Mouse (Mus musculus) ES-Bruce4 (cell line): Measurements from ENCODE around the gene Rpl12. TPM values are rescaled to one million over a fixed set of nuclear protein-coding genes. Genes with fewer than 3 reads are reported as not detected.

Experiments
- H3K27ac ChIP-seq: 2 replicates; pipeline ENCODE4 v1.5.1; 2012; ENCODE audit warnings: low read length, inconsistent platforms; ENCODE audit not compliant: insufficient read depth
- H3K27me3 ChIP-seq: 2 replicates; pipeline ENCODE4 v1.6.1; 2012; ENCODE audit warnings: mild to moderate bottlenecking, low read length, inconsistent platforms; ENCODE audit not compliant: control insufficient read depth, poor library complexity, insufficient read depth, severe bottlenecking
- H3K36me3 ChIP-seq: 2 replicates; pipeline ENCODE4 v1.6.1; 2012; ENCODE audit warnings: inconsistent platforms, mild to moderate bottlenecking, low read length, moderate library complexity; ENCODE audit not compliant: control insufficient read depth, poor library complexity, insufficient read depth, severe bottlenecking
- H3K4me1 ChIP-seq: one replicate; pipeline ENCODE4 v1.8.1; 2011; ENCODE audit warnings: low read length; ENCODE audit not compliant: control insufficient read depth, insufficient read depth
- H3K4me3 ChIP-seq: 2 replicates; pipeline ENCODE4 v1.5.1; 2011; ENCODE audit warnings: low read depth, mild to moderate bottlenecking, low read length
- H3K9ac ChIP-seq: 2 replicates; pipeline ENCODE4 v1.6.1; 2012; ENCODE audit warnings: low read depth, mild to moderate bottlenecking, inconsistent platforms; ENCODE audit not compliant: poor library complexity, severe bottlenecking
- H3K9me3 ChIP-seq: replicated peaks from 2 replicates; pipeline ENCODE4 v1.6.1; 2012; ENCODE audit warnings: mild to moderate bottlenecking, low read length, inconsistent platforms; ENCODE audit not compliant: control insufficient read depth, poor library complexity, insufficient read depth, severe bottlenecking
- CTCF ChIP-seq: IDR thresholded peaks from one replicate; pipeline ENCODE4 v1.8.1; 2011; ENCODE audit warnings: low read depth, low read length
- EP300 ChIP-seq: IDR thresholded peaks from 2 replicates; pipeline ENCODE4 v1.6.1; 2011; ENCODE audit warnings: low read depth, low read length; ENCODE audit not compliant: insufficient read depth
- POLR2A ChIP-seq: IDR thresholded peaks from one replicate; pipeline ENCODE4 v1.8.1; 2011; ENCODE audit warnings: low read length; ENCODE audit not compliant: insufficient read depth
- polyA plus RNA-seq: library from polyadenylated mRNA; stranded (reverse); fragments of >200 nt; gene quantifications from 2 replicates; pipeline ENCODE4 v1.2.4, GENCODE M21; 2011; ENCODE audit warnings: low read depth; ENCODE audit not compliant: missing spikeins, insufficient read depth, insufficient read length

The Rpl12 gene
- 114 and 117 TPM in 2 replicates for polyA plus RNA-seq

GRCm38 (mm10) chr2:32961192-32961995 is at the start of gene Rpl12, which contains the start of gene Lrsam1:
Rpl12 (plus strand) TSS chr2:32961559.
Lrsam1 (minus strand) TSS chr2:32961614.
- peak; percentile 88 for TF ChIP-seq POLR2A
- peak; percentile 62; the same call in 1 of the 2 replicates for TF ChIP-seq EP300
- TF ChIP-seq CTCF = no peak
- Histone ChIP-seq H3K36me3 (peaks cover 34% of the 10 kb centered on the region), H3K27ac (peak within 1 kb of the TSS; percentile 73), H3K27me3 (no peaks in the 10 kb centered on the region), H3K9me3 (no peaks in the 10 kb centered on the region), H3K9ac (peak within 1 kb of the TSS; percentile 93), H3K4me1 (no peaks in the 10 kb centered on the region), H3K4me3 (peak within 1 kb of the TSS; percentile 89)

DNA sequence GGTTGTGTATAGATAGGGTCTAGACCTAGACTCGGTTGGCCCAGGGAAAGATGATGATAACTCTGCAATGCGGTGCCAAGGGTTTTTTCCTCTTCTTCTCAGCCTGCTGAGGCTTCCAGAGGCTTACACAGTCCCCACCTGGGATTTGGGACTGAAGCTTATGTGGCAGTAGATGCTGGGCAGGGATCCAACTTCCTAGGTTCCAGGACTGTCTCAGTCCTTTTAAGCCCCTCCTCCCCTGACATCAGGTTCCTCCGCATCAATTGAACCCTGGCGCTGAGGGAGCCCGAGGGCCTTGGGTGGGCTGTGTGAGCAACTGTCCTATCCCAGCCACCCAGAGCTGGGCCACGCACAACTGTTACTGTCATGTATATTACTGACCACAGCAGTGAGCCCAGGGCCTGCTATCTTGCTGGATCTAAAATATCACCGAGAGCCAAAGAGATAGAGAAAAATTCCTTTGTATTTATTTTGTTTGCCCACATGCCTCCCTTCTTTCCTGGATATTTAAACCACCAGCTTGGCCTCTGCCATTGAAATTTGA is 49.6 kb upstream of the Rpl12 start:
- Histone ChIP-seq H3K27me3 (no peaks in the 10 kb centered on the region), H3K9me3 (no peaks in the 10 kb centered on the region), H3K4me1 (peaks cover 20% of the 10 kb centered on the region), H3K27ac (0 out of 2 replicates have a peak overlapping the region, but pooled peaks have one; percentile 14), H3K4me3 (no peak overlapping the region), H3K9ac (no peak overlapping the region), H3K36me3 (no peaks in the 10 kb centered on the region)
- TF ChIP-seq CTCF (no peak), EP300 (no peak), POLR2A (no peak)

DNA sequence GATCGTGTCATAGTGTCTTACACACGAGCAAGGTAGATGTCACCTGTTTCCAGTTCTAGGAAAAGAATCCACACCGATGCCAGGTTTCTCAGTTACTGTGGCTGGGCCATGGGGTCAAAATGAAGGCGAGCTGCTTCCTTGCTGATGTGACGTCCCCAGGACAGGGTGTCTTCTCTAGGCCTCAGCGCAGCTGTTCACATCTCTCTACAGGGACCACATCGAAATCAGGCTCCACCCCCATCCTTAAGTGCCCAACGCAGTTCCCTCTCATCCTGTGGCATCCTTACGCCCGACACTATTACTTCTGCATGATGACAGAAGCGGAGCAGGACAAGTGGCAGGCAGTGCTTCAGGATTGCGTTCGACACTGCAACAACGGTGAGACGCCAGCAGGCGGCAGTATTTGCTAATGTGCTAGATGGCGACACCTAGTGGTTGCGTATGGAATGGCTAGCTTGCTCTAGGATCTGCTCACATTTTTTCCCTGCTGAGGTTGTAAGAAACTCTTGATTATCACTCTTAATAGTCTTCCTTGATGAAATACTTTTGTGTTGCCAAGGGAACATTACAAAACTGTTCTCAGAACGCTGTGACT is 49.1 kb upstream of the Rpl12 start:
- no peak overlapping the region for H3K4me3 ChIP-seq
- H3K27me3 ChIP-seq = no peaks in the 10 kb centered on the region
- no peaks in the 10 kb centered on the region for H3K9me3 ChIP-seq
- peaks cover 15% of the 10 kb centered on the region for H3K4me1 ChIP-seq
- no peaks in the 10 kb centered on the region for H3K36me3 ChIP-seq
- TF ChIP-seq CTCF = peak; percentile 100
- TF ChIP-seq EP300 = no peak
- no peak for TF ChIP-seq POLR2A
- H3K9ac ChIP-seq = no peak overlapping the region
- 0 out of 2 replicates have a peak overlapping the region, but pooled peaks have one; percentile 14 for H3K27ac ChIP-seq

GRCm38 (mm10) chr2:32914362-32914761 is 47.0 kb upstream of the Rpl12 start:
- Histone ChIP-seq H3K36me3 (no peaks in the 10 kb centered on the region), H3K4me1 (peaks cover 7% of the 10 kb centered on the region), H3K27me3 (no peaks in the 10 kb centered on the region), H3K9me3 (no peaks in the 10 kb centered on the region), H3K4me3 (no peak overlapping the region), H3K27ac (no peak overlapping the region), H3K9ac (no peak overlapping the region)
- TF ChIP-seq POLR2A = no peak

DNA sequence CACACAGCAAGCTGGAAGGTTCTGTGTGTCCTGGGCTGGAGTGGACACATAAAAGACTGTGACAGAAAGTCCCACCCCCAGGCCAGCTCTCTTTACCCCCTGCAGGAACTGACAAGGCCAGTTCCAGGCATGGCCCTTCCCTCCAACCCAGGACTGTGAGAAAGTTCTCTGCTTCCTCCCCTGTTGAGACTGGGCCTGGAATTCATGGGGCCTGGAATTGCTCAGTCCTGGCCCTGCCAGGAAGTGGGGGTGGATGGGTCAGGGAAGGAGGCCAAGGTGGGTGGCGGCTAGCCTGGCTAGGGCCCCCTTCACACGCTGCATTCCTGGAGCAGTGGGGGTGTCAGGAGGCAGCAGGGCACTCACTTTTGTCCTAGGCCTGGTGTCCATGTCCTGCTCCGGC is 46.5 kb upstream of the Rpl12 start:
- Histone ChIP-seq H3K27ac (no peak overlapping the region), H3K9ac (no peak overlapping the region), H3K27me3 (no peaks in the 10 kb centered on the region), H3K4me3 (no peak overlapping the region), H3K9me3 (no peaks in the 10 kb centered on the region), H3K36me3 (no peaks in the 10 kb centered on the region), H3K4me1 (peaks cover 6% of the 10 kb centered on the region)
- no peak for TF ChIP-seq POLR2A
- no peak for TF ChIP-seq EP300
- no peak for TF ChIP-seq CTCF
